Mouse (Mus musculus) kidney, postnatal 10 days (tissue): Measurements from ENCODE around the gene Herc1.
"Not testable (repeated sequence)": the region's sequence is repeated elsewhere in the genome, so short reads cannot be mapped to it uniquely, and the experiment has no call there.

ENCODE experiments used
- DNase-seq: peaks from one replicate; pipeline ENCODE4 v3.0.0; 2021; ENCODE audit warnings: mixed read lengths

Herc1 gene

DNA sequence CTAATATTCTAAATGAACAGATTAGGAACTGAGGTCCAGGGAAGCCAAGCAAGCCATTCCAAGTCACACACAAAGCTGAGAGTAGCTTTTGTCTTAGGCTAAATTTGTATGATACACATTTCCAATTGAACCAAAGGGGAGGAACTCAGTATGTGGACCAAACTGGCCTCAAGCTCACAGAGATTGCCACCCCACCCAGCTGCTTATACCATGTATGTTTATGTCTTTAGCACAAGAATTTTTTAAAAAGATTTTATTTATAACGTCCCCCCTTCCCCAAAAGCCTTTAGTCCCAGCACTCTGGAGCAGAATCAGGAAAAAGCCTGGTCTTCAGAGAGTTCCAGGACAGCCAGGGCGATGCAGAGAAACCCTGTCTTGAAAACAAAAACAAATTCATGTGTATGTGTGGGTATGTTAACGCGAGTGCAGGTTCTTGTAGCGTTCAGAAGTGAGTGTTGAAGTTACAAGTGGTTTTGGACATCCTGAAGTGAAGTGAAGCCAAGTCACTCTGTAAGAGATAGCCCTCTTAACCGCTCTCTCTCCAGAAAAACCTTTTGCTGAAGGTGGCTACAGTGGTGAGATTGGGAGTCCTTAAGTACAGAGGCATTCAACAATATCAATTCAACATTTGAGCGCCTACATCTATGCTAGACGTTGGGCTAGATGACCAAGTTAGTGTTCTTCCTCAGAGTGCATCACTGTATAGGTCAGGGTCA, 948 bp upstream of the Herc1 start:
- DNase-seq, result no peak

DNA sequence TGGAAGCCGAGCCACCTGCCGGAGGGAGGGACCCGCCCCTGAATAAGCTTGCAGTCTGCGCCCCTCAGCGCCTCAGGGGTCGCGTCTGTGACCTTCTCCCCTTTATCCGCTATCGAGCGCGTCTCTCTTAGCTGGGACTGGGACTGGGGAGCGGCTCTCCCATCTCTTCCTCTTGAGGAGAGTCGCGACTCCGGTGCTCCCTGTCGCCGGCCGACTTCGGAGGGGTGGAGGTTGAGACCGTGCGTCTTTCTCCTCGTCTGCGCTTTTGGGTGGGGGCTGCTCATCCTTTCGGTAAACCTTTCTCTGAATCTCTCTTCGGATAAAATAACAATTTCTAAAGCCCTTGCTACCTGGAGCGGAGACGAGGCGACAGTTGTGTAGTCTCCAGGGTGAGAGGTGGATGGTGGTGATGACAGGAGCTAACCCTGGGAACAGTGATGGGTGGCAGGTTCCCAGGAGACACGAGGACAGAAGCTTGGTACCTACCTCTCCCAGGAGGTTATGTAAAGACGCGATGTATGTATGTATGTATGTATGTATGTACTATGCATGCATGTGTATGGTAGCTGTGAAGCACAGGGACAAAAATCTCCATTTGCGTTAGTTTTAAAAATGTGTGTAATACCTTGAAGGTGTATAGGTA, 659 bp downstream of the Herc1 start:
- peak; percentile 16 for DNase-seq

- no peak for DNase-seq
These were observed 2.5 kb downstream of the Herc1 start for GRCm38 (mm10) chr9:66352704-66353103.

DNA sequence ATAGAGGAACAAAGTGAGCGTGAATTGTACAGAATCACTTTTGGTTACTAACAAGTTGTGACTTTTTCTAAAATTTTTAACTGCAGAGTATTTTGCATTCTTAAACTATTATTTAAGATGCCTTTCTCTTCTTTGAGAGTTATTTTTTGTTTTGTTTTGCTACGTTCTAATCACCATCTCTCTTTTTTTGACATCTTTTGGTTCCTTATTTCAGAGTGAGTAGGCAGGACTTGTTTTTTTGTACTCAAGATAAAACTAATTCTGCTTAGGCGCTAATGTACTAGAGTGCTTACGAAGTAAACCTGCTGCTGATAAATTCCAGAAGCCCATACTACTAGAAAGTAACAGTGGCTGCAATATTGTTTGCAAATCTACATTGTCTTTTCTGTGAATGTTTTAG, 8.9 kb downstream of the Herc1 start:
- DNase-seq, result no peak

GRCm38 (mm10) chr9:66360143-66360690, 10.0 kb downstream of the Herc1 start:
- no peak for DNase-seq

DNA sequence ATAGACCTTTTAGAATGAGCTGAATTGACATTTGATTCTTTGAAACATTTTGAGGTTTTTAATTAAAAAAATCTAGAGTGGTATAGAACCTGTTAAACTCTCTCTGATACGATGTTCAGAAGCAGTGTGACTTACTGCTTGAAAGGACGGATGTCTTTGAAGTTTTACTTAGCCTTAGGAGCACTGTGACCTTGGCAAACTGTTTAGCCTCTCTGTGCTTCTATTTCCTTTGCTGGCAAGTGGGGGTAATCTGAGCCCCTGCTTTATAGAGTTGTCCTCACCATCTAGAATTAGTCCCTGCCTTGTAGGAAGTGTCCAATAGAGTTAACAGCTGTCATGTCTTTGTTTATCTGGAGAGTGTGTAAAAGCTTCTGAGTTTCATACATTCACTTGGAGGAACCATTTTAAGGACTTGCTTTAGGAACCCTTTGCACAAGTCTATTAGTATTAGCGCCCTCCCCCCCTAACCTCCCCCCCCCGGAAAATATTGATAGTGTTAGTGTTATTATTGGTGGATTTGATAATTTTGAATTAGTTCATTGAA, 18.7 kb downstream of the Herc1 start:
- DNase-seq, result no peak

- DNase-seq, result no peak
These were observed 20.1 kb downstream of the Herc1 start for GRCm38 (mm10) chr9:66370334-66370733.

DNA sequence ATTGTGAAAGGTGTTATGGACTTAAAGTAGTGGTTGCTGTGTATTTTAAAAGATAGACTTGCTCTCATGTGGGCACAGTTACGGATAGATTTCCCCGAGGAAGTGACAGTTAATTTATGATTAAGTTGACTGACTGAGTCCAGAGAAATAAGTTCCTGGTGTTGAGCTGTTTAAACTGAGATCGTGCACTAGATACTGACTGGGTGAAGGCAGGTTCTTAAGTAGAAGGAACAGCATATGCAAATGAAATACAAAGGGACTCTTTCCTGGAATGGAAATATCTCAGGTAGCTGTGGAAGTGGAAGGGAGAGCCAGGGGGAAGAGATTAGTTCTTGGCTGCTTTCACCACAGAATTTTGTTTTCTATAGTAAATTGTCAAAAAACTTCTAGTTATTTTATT, 20.6 kb downstream of the Herc1 start:
- no peak for DNase-seq

- no peak for DNase-seq
These were observed 23.2 kb downstream of the Herc1 start for GRCm38 (mm10) chr9:66373432-66373831.

- DNase-seq, result no peak
These were observed 24.5 kb downstream of the Herc1 start for GRCm38 (mm10) chr9:66374495-66375478.

GRCm38 (mm10) chr9:66383417-66383816, 33.2 kb downstream of the Herc1 start:
- no peak for DNase-seq

DNA sequence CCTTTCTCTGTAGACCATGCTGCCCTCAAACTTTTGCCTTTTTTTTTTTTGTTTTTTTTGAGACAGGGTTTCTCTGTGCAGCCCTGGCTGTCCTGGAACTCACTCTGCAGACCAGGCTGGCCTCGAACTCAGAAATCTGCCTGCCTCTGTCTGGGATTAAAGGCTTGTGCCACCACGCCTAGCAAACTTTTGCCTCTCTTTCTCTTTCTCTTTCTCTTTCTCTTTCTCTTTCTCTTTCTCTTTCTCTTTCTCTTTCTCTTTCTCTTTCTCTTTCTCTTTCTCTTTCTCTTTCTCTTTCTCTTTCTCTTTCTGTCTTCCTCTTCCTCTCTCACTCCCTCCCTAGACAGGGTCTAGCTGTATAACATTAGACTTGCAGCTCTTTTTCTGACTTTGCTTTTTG, 40.1 kb downstream of the Herc1 start:
- DNase-seq, result not testable (repeated sequence)

DNA sequence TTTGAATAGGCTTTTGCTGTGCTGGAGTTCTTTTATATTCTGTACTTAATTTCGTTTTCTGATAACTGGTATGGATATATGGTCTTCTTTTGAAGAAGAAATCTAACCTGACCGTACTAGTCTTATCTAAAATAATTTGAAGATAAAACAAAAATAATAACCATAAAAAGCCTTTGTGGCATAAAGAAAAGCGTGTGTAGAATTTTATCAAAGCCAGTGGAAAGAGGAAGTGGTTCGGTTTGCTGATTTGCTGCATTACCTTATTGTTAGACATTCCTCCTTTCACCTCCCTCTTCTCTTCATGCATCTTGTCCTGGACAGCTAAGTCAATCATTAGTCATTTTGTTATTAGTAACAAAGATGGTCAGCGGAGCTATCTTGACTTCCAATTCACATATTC, 43.1 kb downstream of the Herc1 start:
- no peak for DNase-seq

DNA sequence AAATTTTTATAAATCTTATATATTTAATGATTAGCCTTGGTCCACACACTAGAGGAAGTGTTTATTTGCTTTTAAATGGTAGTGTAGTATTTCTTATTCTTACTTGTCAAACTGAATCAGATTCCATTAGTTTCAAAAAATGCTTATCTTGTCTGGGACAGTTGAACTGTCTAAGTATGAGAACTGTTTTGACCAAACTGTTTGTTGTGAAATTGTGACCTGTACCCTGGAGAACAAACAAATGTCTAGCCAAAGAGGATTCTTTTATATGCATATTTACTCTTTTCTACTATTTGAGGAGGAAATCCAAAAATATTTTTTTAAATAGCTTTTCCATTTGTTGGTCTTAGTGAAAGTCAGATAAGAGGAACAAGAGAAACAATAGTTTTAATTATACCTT, 73.2 kb downstream of the Herc1 start:
- no peak for DNase-seq

- no peak for DNase-seq
These were observed 89.8 kb downstream of the Herc1 start for GRCm38 (mm10) chr9:66440007-66440406.

DNA sequence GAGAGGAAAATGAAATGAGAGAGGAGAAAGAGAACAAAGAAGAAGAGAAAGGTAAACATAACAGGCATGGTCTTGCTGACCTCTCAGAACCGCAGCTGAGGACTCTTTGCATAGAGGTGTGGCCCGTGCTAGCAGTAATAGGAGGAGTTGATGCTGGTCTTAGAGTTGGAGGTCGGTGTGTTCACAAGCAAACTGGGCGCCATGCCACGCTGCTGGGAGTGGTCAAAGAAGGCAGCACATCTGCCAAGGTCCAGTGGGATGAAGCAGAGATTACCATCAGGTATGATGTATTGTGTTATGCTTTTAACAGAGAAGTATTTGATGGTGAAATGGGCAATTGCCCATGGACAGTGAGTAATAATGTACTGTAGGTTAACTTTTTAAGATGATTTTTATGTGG, 98.0 kb downstream of the Herc1 start:
- DNase-seq, result peak; percentile 15

DNA sequence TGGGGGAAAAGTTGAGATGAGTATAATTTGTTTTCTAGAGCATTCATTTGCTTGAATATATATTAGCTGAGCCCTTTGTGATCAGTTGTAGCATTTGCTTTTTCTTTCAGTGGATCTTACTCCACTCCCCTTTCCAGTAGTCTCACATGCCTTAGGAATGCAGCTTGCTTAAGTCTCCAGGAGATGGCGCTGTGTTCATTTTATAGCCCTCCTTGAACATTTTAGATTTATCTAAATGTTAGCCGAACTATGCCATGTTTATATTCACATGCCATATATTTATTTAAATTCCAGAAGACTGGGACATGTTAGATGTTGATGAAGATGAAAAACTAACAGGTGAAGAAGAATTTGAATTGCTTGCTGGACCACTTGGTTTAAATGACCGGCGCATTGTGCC, 114.8 kb downstream of the Herc1 start:
- DNase-seq, result peak; percentile 47

DNA sequence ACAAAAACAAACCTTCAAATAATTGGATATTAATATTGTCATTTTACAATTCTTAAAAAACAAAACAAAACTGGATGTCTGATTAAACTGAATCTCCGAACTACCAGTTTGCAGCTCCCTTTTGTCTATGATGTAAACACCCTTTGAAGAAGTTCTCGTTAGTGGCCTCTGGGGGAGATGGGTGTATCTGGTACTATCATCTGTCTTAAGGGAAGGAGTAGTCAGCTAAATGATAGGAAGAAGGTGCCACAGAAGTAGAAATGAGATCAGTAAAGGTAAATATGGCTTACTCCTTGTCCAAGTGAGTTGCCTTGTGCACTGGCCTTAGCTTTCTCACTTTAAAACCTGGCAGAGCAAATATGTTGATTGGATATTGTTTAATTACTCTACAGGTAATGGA, 127.5 kb downstream of the Herc1 start:
- no peak for DNase-seq

- no peak for DNase-seq
These were observed 133.2 kb downstream of the Herc1 start for GRCm38 (mm10) chr9:66483429-66483828.

DNA sequence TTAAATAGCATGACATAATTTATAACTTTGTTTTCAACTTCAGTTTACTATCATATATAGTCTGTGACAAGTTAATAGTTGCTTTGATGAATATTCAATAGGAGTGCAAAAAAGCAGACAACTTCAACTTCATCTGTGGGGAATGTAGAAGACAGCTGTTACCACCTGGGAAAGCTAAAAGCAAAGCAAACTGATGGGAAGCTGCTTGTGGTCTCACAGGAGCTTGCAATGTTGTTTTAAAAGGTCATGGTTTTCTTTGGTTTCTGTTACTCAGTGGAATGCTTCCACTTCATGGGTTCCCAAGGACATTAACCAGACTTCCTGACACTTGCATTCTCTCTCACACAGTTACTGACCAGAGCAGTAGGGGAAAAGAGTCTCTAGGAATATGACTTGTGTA, 138.5 kb downstream of the Herc1 start:
- DNase-seq, result no peak

GRCm38 (mm10) chr9:66492361-66492760, 142.1 kb downstream of the Herc1 start:
- no peak for DNase-seq

- DNase-seq, result no peak
These were observed 143.7 kb downstream of the Herc1 start for GRCm38 (mm10) chr9:66493992-66494391.

DNA sequence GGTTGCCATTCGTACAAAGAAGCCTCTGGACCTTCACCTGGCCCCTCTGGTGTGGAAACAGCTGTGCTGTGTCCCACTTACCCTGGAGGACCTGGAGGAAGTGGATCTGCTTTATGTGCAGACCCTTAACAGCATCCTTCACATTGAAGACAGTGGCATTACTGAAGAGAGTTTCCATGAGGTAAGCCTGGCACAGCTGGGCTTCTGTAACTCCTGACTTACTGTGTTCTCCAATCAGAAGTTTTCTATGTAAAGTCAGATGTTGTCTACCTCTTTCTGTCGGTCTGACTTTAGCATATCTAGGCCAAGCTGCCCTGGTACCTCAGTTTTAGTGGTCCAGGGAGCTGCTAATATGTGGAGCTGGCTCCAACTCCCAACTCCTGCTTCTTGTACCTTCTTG, 151.0 kb downstream of the Herc1 start:
- no peak for DNase-seq
